Mouse (Mus musculus): ENCODE data around the gene Tmem14a.

- TF ChIP-seq CTCF (conservative IDR thresholded peaks at IDR 0.05; ENCODE audit: low read length) (no peak), NANOG (IDR thresholded peaks at IDR 0.05; ENCODE audit: borderline replicate concordance, low read length) (no peak)
Measured at GRCm38 (mm10) chr1:21264747-21265146, 46.4 kb downstream of the Tmem14a start.

Measured in E14TG2a.4 (cell line).